Mouse (Mus musculus) hematopoietic stem cell, adult 5-6 weeks (primary cell): Measurements from ENCODE around the gene Simc1. TPM values are rescaled to one million over a fixed set of nuclear protein-coding genes. Genes with fewer than 3 reads are reported as not detected.

Experiments used
- ATAC-seq, 2 experiments: fragments of 125-278 bp in 1 of 2; replicated peaks in 1 of 2; 2 replicates each; pipeline ENCODE4 v1.8.0; 2016 to 2017; ENCODE audit warnings: inconsistent platforms in 2 of 2, mild to moderate bottlenecking in 2 of 2, moderate number of reproducible peaks in 2 of 2, low read depth in 1 of 2, moderate TSS enrichment in 1 of 2; ENCODE audit not compliant: low FRiP score in 2 of 2, poor library complexity in 2 of 2, severe bottlenecking in 2 of 2, insufficient read depth in 1 of 2, low TSS enrichment in 1 of 2
- total RNA-seq: library from RNA; stranded (forward); fragments of 172-1452, 232-1000 nt; gene quantifications from 2 replicates; pipeline ENCODE4 v1.2.3, GENCODE M21; 2017

Simc1 gene
- total RNA-seq, 1 experiment from 2014 or later = 11.4 TPM

DNA sequence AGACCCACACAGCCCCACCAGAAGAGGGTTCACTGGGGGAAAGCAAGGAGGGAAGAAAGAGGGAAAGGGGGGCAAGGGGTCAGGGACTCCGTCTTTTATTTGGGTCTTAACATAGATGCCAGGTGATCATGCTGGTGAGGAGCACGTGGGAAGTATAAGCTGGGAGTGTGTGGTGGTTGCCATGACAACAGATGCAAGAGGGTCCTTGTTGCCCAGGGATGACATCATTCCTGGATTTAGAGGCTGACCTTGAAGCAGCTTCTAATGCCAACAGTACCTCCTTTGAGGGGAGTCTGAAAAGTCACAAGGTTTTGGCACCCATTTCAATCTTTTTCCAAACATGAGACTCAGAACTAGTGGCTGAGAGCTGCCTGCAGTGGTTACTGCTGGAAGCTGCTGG, 68.1 kb downstream of the Simc1 start:
- no peak for ATAC-seq

- ATAC-seq = no peak
Observed at GRCm38 (mm10) chr13:54572621-54573020, 69.0 kb downstream of the Simc1 start.

DNA sequence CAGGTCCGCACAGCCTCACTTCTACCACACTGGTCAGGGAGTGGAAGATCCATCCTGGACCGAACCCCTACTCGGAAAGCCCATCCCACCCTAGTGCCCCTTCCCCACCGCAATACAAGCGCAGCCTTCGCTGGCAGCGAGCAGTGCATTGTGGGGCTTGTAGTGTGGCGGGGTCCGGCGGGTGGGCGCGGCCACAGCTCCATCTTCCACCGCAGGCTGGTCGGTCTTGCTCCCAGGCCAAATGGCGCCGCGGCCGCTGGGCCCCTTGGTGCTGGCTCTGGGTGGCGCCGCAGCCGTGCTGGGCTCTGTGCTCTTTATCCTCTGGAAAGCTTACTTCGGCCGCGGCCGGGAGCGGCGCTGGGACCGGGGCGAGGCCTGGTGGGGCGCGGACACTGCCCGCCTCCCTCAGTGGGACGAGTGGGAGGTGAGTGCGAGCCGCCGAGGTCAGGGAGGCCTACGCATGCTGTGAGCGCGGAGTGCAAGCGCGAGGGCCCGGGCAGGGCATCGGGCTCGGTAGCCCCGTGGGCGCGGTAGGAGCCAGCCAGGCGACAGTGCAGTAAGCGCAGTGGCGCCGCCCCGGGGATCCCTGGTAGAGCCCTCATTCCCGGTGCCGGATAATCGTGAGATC, 71.4 kb downstream of the Simc1 start, which contains the start of gene Arl10:
TSS of gene Arl10 (plus strand) at position 162 of the 628 bp plus-strand sequence.
- peak; percentile 74 to 82 for ATAC-seq

- no peak for ATAC-seq
Observed at GRCm38 (mm10) chr13:54575489-54575888, 71.9 kb downstream of the Simc1 start.

GRCm38 (mm10) chr13:54577652-54578507, 74.3 kb downstream of the Simc1 start:
- ATAC-seq = peak; percentile 33 to 62; a peak in 2 of 4 replicates

DNA sequence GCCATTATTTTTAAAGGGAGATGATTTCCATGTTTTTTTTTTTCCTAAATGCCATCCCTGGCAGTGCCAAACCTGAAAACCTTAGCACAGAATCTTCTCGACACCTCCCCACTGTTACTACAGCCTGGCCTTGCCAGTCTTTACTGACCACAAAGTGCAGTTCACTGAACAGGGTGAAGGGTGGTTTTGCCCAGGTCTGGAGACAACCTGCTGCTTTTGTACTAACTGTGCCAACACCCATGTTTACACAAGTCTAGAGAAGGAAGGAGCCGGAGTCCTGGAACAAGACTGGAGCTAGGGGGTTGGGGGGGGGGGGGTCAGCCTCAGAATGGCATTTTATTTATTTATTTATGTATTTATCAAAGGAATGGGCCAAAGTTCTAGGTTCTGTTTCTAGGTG, 77.8 kb downstream of the Simc1 start:
- no peak for ATAC-seq

DNA sequence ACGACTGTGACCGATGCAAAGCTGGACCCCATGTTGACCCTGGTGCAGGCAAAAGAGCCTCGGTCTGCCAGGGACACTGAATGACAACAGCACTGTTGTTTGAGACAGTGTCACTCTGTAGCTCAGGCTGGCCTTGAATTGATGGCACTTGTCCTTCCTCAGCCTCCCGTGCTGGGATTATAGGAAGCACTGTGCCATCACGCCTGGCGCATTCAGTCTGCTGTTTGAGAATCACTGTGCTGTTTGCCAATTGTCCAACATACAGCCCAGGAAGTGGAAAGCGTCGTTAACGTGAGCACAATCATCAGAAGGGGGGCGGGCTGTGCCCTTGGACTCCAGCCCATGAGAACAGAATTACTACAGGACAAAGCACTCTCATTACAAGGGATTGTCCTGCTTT, 78.5 kb downstream of the Simc1 start:
- ATAC-seq = no peak

DNA sequence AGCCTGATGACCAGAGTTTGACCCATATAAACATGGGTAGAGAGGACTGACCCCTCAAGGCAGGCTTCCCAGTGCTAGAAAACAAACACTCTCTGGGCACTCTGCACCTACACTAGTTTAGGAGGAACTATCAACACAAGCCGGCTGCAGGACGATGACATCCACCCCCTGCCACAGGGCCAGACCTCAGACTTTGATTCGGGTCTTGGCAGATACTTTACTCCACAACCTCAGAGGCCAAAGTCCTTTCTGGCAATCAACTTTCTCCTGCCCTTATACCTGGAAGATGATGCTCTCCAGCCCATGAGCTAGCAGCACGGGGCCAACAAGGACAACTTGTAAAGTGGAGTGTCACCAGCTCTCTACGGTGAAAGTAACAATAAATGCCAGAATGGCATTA, 79.3 kb downstream of the Simc1 start:
- ATAC-seq = no peak

GRCm38 (mm10) chr13:54585831-54586230, 82.3 kb downstream of the Simc1 start:
- no peak for ATAC-seq

DNA sequence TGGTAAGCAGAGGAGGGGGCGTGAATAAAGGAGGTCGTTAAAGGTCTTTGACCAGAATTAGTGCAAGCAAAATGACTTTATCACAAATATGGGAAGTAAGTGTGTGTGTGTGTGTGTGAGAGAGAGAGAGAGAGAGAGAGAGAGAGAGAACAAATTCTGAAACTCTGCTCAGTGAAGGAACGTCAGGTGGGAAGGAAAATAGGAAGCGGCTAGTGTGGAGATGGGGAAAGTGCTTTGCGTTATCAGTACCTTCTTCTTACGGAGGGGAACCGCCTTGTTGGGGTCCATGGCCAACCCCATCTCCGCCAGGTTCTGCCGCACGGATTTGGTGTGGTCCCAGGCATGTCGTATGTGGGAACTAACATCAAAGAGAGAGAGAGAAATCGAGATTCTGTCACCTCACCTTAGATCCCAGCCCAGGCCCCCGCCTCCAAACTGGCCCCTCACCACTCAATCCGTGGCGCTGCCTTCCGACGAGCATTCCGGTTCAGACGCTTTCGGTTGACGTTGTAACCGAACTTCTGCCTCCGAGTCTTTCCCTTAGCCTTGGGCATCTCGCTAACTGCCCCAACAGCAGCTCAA, 85.9 kb downstream of the Simc1 start:
- ATAC-seq = peak; percentile 2 to 12; a peak in 1 of 4 replicates

- peak; percentile 92 to 96 for ATAC-seq
Observed at GRCm38 (mm10) chr13:54589996-54590951, 86.7 kb downstream of the Simc1 start, which contains the start of the genes Nop16 and Higd2a. Gene Nop16, minus strand, starts transcription at chr13:54590090. Gene Higd2a, plus strand, starts transcription at chr13:54590207.

DNA sequence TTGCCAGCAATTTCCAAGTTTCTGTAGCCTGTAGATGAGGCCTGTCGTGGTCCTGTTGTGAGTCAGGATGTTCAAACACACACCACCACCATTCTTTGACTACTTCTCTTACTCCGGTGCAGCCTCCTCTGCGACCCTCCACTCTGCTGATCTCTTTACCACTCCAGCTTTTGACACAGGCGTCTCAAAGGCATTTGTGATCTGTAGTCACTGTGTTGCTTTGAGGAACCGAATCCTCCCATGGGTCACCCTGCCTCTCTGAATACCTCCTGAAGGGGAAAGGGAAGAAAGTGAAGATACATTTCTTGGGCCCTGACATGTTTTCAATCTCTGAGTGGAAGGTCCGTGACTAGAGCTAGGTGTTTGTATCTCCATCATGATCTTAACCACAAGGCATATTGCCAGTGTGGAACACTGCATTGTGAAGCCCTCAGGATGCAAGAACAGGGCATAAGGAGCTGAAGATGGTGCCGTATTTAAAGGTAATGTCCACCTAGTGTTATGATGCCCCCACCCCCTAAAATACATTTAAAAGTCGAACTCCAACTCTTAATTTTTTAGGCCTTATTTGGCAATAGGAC, 88.3 kb downstream of the Simc1 start:
- no peak for ATAC-seq

DNA sequence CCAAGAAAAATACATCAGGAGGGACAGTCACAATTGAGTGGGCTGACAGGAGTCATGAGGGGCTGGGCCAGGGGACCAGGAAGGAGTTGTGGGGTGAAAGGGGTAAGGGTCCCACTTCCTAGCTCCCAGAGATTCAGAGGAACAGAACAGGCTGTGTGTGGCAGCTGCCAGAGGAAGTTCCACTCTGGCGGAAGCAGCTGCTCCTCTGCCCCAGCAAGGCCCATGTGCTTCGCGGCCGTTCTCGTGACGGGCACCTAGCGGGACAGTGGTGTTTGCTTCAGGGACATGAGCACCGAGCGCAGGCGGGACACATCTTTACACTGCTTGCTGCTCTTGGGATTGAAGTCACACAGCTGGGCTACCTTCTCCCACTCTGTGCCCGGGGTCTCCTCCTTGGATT, 90.0 kb downstream of the Simc1 start:
- no peak for ATAC-seq

GRCm38 (mm10) chr13:54596107-54596690, 92.6 kb downstream of the Simc1 start:
- no peak for ATAC-seq

- ATAC-seq = no peak
Observed at GRCm38 (mm10) chr13:54596870-54597269, 93.3 kb downstream of the Simc1 start.

DNA sequence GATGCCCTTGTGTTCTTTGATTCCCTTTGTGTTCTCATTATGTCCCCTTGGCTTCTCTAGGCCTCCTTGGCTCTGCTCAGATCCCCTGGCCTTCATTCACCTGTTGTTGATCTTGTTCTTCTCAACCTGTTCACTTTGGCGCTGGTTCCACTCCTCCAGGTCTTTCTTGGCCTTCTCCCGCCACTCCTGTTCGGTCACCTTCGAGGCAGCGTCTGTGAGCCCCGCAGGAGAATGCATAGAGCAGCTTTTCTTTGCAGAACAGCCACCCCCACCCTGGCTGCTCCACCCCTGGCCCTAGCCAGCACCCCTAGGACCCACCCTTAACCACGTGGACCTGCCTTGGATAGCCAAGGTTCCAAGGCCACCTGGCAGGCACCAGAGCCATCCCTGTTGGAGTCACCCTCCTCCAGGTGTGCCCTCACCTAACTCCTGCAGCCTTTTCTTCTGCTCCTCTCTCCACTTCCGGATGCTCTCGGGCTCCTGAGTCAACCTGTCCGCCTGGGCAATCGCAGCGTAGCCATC, 95.1 kb downstream of the Simc1 start:
- ATAC-seq = no peak
